Mouse (Mus musculus) mouse embryonic stem cell (cell line): Measurements from ENCODE around the gene Slc25a1.
"Not testable (repeated sequence)": the region's sequence is repeated elsewhere in the genome, so short reads cannot be mapped to it uniquely, and the experiment has no call there.

Experiments used
- in situ Hi-C, 2 experiments: fragments of 300-500 bp; cut with MboI; formaldehyde crosslinking; loops; 1 replicate in 1 of 2; 3 replicates in 1 of 2; pipeline ENCODE4 v1.14.3; 2019 to 2020; ENCODE audit warnings: low sequenced_read_pairs in 2 of 2, low pct_unique_long_range_greater_than_20kb in 1 of 2, mixed read lengths in 1 of 2; ENCODE audit not compliant: unreplicated experiment in 1 of 2

Gene Slc25a1

DNA sequence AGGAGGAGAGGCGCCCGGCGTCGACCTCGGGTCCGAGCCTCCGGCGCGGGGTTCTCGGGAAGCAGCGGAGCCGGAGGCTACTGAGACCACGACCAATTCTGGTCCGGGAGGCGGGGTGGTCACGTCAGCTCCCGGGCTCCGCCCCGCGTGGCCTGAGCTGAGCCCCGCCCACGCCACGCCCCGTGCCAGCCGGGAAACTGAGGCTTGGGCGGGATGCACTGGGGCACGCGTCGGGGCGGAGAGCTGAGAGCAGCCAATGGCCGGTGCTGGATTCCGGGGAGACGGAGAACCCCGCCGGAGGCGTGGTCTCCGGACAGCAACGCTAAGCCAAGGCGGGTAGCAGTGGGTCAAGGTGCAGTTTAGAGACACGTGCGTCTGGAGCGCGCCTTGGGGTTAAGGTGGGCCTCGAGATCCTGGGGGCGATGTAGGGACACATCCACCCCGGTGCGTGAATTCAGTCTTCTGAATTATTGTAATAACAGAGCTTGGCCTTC, at the start of gene Slc25a1:
Slc25a1 (minus strand) TSS at position 133 of the 494 bp plus-strand sequence.
- in situ Hi-C loops, result no loop called here

GRCm38 (mm10) chr16:17971853-17972252, 43.8 kb upstream of the Slc25a1 start:
- in situ Hi-C loops, result no loop called here

- in situ Hi-C loops, result no loop called here
These were observed 34.1 kb upstream of the Slc25a1 start for GRCm38 (mm10) chr16:17962091-17962490.

GRCm38 (mm10) chr16:17956052-17956638, 28.1 kb upstream of the Slc25a1 start:
- in situ Hi-C loops, result not testable (repeated sequence)

DNA sequence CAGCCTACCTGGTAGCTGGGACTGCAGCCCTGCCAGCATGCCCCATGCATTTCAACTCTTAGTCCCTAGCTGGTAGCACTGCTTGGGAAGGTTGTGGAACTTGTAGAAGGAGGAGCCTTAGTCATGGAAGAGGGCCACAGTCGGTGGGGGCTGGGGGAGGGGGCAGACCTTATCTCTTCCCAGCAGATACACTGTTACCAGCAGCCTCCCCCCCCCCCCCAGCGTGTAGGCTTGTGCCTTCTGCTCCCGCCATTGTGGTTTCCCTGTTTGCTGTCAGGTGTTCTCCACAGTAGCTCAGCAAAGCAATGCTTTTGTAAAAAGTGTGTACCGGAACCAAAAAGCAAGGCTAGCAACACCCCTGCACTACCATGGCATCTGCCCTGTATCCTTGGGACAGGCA, 23.6 kb upstream of the Slc25a1 start:
- in situ Hi-C loops, result no loop called here

DNA sequence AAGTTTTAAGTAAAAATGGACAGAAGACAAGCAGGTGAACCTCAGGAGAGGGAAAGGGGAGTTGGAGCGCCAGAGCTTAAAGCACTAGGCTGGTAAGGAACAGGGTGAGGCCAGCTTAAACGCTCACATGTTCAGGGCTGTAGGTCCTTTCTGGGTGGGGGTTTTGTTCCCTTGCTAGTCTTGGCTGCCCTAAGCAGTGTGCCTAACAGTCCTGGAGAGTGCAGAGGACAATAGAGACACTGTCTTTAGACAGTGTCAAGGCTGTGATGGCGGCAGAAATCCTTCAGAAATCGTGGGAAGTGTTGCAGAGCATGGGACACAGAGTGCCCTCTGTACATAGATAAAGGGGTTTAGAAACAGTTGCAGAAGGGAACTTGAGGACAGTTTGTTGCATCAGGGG, 22.0 kb upstream of the Slc25a1 start:
- in situ Hi-C loops, result no loop called here

- in situ Hi-C loops, result loop anchor here in 1 of 2 experiments (5.0 kb wide), 1 partner anchor 38 kb away; no protein-coding TSS in a partner anchor
These were observed 21.4 kb upstream of the Slc25a1 start for GRCm38 (mm10) chr16:17949421-17949877.

DNA sequence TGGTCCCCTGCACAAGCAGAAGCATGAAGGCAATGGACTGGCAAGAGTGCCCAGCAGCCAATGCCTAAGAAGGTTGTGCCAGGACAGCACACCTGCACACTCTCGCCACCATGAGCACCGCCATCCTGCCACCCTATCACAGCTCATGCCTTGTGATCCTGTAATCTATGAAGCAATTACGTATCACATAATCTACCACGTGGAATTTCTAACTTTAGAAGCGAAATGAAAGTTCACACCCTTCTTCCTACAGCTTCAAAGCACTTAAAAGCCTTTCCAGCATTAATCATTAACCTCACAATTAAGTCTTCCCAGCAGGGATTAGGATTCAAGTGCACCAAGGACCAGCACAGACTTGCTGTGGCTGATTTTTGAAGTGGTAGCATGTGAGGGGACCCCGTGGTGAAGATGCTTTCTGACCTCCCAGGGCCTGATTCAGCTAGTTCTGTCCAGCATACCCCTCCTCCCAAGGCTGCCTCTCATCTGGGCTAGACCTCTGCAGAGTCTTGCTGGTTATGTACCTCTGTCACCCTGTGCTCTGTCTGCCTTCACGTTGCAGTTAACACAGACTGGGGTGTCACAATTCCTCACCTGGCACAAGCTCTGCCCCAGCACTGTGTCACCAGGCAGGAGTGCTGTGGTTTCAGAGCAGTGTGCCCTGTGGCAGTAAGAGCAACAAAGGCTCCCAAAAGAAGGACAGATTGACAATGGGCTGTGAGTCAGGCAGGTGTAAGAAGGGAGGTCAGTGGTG, 17.2 kb upstream of the Slc25a1 start:
- in situ Hi-C loops, result loop anchor here in 1 of 2 experiments (5.0 kb wide), 1 partner anchor 42 kb away; no protein-coding TSS in a partner anchor

DNA sequence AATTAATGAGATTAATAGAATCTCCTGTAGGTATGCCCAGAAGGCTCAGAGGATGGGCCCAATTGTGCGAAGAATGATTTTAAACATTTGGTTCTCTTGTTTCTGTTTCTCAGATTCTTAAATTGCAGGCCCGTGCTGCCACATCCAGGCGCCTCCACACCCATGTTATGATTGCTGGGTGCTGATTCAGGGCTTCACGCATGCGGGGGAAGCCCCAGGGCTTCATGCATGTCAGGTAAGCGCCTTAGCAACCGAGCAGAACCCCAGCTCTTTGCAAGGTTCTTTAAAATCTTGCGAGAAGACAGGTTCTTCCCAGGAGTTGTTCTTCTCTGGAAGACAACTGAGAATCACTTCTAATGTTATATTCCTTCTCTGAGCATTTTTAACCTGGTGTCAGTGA, 15.4 kb upstream of the Slc25a1 start:
- in situ Hi-C loops, result no loop called here

GRCm38 (mm10) chr16:17939255-17939751, 11.3 kb upstream of the Slc25a1 start:
- in situ Hi-C loops, result no loop called here

- in situ Hi-C loops, result no loop called here
These were observed 10.8 kb upstream of the Slc25a1 start for GRCm38 (mm10) chr16:17938821-17939220.

DNA sequence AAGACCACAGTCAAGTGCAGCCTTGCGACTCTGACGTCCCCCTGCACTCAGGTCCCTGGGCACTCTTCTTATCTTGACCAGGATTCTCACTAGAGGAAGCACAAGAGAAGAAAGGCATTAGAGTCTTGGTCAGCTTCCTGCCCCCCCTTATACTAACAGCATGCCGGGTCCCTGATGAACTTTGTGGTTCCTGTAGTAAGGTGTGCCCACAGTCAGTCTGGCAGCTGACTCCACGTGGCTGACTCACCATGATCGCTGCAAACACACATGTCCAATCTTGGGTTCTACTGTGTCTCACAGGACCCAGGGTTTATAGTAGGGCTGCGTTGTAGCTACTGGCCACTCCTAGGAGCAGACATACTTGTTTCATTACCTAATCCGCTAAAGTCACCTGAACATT, 10.2 kb upstream of the Slc25a1 start:
- in situ Hi-C loops, result no loop called here

- in situ Hi-C loops, result no loop called here
These were observed 8.8 kb upstream of the Slc25a1 start for GRCm38 (mm10) chr16:17936776-17937175.

DNA sequence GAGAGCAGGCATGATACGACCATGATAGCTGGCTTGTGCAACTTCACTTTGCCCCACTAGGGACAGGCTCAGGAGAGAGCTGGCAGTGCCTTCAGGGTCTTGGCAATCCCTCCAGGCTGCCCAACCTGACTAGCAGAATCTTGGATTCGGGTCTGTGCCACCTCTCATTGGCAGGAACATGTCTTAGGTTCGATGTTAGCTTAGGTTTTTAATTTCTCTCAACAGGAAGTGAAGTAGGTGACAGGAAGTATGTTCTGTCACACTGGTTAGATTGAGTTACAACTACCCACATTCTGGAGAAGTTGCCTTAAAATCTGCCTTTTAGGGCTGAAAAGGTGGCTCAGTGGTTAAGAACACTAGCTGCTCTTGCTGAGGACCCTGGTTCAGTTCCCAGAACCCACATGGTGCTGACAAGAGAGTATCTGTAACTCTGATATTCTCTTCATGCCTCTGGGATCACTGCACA, 6.5 kb upstream of the Slc25a1 start:
- in situ Hi-C loops, result no loop called here

DNA sequence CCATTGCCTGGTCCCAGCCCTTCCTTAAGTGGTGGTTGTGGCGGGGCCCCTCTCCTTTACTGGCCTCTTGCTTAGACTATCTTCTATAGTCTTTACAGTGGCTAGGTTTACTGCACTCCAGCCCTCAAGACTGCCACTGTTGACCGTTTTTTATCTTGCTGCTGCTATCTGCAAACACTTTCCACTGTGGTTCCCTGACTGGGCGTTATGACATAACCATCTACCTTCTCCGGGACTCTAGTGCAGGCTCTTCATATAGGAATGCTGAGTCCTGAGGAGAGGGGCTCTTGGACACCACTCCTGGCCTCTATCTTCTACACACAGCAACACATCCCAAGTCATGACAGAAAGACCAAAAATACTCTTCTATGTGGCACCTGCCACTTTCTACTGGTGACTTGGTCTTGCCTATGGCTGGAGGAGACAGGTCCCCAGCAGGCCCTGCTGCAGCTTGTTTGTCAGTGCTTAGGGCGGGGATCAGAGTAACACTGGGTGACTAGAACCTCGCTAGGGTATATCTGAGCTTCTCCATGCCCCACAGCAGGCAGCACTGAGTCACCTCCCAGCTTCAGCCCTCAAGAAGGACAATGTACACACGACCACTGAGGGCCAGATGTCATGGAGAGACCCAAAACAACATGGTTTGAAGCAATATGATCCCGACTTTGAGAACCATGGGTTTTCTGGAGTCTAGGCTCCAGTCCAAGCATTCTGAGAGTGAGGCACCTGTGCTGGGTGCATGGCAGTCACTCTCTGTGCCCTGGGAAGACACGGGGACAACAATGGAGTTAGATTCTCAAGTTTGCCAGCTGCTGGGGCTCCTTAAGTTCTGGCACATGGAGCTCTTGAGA, 5.8 kb upstream of the Slc25a1 start:
- in situ Hi-C loops, result no loop called here

GRCm38 (mm10) chr16:17931906-17932460, 4.0 kb upstream of the Slc25a1 start:
- in situ Hi-C loops, result no loop called here

DNA sequence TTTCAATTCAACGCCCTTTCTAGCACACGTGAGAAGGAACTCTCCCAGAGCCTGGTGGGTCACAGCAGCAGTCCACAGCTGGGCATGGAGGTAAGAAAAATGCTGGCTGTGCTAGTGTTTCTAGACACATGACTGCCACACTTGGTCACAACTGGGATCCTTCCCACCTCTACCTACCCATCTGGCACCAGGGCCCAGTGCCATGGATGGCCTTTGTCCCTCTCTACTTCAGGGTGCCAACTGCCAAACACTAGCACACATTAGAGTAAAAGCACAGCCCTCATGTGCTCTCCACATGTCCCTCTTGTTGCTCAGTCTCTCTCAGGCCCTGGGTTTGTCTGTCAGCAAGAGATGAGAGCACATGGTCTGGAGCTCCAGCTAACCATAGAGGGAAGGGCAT, 1.6 kb upstream of the Slc25a1 start:
- in situ Hi-C loops, result no loop called here

DNA sequence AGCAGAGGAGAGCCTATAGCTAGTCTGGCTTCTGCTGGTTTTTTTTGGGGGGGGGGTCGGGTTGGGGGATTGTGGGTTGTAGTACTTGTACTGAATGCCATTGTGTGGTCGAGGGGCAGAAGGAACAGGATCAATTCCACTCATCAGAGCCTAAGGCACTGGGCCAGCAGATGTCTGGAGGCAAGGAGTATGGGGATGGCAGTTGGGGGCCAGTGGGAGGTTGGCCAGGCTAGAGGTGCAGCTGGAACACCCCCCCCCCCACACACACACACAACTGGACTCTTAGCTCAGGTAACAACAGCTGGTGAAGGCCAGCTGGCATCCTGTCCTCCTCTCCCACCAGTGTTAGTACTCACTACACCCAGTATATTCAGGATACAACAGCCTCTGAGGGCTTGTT, 1.2 kb upstream of the Slc25a1 start:
- in situ Hi-C loops, result no loop called here
